Mouse (Mus musculus): ENCODE measurements around the gene Hcrt. TPM values are rescaled to one million over a fixed set of nuclear protein-coding genes. Genes with fewer than 3 reads are reported as not detected.
A peak's percentile ranks its signal among the peaks of the same experiment; 100 is the strongest.

The Hcrt gene
- polyA plus RNA-seq, 1 experiment from 2014 or later, result not detected

DNA sequence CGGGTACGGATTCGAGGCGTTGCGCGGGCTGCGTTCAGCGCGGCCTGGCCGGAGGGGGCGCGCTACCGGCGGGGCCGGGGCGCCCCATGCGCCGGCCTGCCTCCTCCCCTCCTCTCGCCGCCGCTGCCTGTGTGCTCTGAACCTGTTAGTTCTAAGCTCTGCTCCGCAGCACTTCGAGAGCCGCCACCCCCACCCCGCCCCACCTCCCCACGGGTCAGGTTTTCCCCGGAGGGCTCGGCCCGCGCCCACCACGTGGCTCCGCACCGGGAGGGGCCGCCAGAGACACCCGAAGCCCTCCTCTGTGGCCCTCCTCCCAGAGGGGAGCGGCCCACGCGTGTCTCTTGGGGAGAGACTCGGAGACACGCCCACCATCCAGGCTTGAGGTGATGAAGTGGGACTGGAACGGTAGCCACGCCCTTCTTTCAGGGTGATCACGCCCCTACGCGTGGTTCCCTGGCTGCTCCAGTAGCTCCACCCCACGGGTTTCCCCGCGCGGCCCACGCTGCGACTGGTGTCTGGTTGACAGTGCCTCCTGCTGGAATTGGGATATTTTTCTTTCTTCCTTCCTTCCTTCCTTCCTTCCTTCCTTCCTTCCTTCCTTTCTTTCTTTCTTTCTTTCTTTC is 3.0 kb downstream of the Hcrt start, which contains the start of gene Kcnh4:
Gene Kcnh4, minus strand, starts transcription at position 332 of the 623 bp plus-strand sequence.
- peaks cover 76% of the 10 kb centered on the region for H3K27me3 ChIP-seq (ENCODE audit: low read depth, poor library complexity, severe bottlenecking)
- H3K9me3 ChIP-seq (replicated peaks), result no peaks in the 10 kb centered on the region
- H3K36me3 ChIP-seq, result no peaks in the 10 kb centered on the region
- DNase-seq (ENCODE audit: low spot score), result peak; percentile 44
- WGBS, result under 1% methylated on average over 51 of the region's 51 CpGs
- peak within 1 kb of the TSS; percentile 46 for H3K4me3 ChIP-seq
- peaks cover 24% of the 10 kb centered on the region for H3K4me1 ChIP-seq
- H3K27ac ChIP-seq, result peak within 1 kb of the TSS; percentile 74; the same call in 1 of the 2 replicates

DNA sequence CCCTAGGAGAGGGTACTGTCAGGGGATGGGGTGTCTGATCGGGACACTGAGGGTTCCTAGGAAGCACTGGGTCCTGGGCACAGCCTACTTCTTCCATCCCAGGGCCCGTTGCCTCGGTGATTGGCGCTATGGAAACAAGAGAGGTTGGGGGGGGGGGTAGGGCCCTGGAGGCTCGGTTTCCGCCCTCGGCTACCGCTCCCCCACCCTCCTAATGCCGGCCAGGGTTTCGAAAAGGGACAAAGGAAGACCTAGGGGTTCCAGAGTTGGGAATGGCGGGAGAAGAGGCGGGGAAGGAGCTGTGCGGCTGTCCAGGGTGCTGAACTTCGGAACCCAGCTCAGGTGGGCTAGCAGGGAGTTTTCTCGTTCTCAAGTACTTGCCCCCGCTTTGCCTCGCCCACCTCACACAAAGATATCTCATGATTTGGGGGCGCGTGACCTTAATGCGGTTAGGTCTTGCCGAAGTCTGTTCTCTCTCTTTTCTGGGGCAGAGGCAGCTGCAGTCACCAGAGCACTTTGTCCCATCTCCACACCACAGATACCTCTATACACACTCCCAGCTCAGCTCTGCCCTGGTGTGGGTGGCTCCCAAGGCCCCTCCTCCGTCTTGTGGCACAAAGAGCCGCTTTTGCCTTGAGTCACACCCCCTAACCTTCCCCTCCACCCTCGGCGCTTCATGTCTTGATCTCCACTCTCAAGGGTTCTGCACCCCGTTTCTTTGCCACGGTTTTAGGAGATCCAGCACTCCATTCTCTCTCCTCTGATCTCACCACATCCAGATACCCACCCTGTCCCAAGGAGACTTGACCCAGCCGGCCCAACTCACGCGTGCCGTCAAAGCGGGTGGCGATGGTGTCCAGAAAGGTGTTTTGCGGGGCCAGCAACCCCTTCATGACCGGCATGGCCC is 3.8 kb downstream of the Hcrt start:
- H3K27ac ChIP-seq, result peak overlapping the region; percentile 74
- WGBS, result 2% methylated on average over 35 of the region's 35 CpGs
- DNase-seq (ENCODE audit: low spot score), result peak; percentile 89
- H3K4me1 ChIP-seq, result peaks cover 24% of the 10 kb centered on the region
- no peaks in the 10 kb centered on the region for H3K9me3 ChIP-seq (replicated peaks)
- peak overlapping the region; percentile 46 for H3K4me3 ChIP-seq
- no peaks in the 10 kb centered on the region for H3K36me3 ChIP-seq
- peaks cover 76% of the 10 kb centered on the region for H3K27me3 ChIP-seq (ENCODE audit: low read depth, poor library complexity, severe bottlenecking)

DNA sequence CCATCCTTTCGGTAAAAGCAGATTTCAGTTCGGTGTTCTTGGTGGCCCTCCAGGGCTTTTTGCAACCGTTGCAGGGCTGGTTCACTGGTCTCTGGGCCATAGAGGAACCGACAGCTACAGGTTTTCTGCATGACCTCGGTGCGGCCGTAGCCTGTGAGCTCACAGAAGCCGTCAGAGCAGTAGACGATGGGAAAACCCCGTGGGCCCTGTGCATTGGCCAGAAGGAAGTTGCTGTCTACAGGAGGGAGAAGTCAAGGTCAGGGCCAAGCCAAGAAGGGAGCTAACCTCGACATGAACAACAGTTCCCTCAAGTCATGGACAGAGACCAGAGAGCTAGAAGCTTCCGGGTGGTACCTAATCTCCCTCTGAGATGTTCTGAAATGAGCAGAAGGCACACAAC is 5.2 kb downstream of the Hcrt start:
- Histone ChIP-seq H3K36me3 (no peaks in the 10 kb centered on the region), H3K9me3 (replicated peaks) (no peaks in the 10 kb centered on the region), H3K4me3 (no peak overlapping the region), H3K27me3 (ENCODE audit: low read depth, poor library complexity, severe bottlenecking) (peaks cover 66% of the 10 kb centered on the region), H3K27ac (no peak overlapping the region), H3K4me1 (peaks cover 24% of the 10 kb centered on the region)
- no peak for DNase-seq (ENCODE audit: low spot score)
- 91% methylated on average over 12 of the region's 12 CpGs for WGBS

DNA sequence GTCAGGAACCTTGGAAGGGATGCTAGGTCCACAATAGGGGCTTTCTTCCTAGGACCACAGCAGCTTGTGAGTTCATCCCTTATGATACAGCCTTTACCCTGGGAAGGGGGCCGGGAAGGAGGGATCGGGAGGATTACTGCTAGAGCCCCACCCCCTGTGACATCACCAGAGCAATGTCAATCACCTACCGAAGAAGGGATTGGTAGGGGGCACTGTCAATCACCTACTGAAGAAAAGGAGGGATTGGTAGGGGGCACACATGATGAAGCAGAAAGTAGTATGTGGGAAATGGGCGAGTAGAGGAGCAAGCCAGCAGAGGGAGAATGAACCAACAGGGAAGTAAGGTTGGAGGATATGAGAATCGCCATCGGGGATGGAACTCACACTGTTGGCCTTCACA is 6.3 kb downstream of the Hcrt start:
- no peak overlapping the region for H3K4me3 ChIP-seq
- peaks cover 66% of the 10 kb centered on the region for H3K27me3 ChIP-seq (ENCODE audit: low read depth, poor library complexity, severe bottlenecking)
- no peaks in the 10 kb centered on the region for H3K36me3 ChIP-seq
- H3K27ac ChIP-seq, result no peak overlapping the region
- 74% methylated on average over 6 of the region's 6 CpGs for WGBS
- H3K4me1 ChIP-seq, result peaks cover 22% of the 10 kb centered on the region
- no peak for DNase-seq (ENCODE audit: low spot score)
- no peaks in the 10 kb centered on the region for H3K9me3 ChIP-seq (replicated peaks)

DNA sequence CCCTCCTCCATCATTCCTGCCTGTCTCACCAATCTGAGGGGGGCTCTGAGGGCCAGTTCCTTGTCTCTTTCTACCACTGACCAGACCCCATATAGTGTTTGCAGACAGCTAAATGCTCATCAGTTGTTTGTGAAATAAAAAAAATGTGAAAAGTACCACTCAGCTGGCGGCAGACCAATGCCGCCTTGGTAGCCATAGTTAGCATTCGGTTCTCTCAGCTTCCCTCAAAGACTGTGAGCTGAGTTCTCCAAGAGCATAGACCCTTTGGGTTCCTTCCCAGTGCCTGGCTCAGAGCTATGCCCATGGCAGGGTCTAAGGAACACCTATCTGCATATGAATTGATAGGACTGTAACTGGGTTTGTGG is 8.1 kb downstream of the Hcrt start:
- 92% methylated on average over 3 of the region's 3 CpGs for WGBS
- Histone ChIP-seq H3K4me1 (peaks cover 16% of the 10 kb centered on the region), H3K36me3 (no peaks in the 10 kb centered on the region), H3K9me3 (replicated peaks) (no peaks in the 10 kb centered on the region), H3K27ac (no peak overlapping the region), H3K27me3 (ENCODE audit: low read depth, poor library complexity, severe bottlenecking) (peaks cover 61% of the 10 kb centered on the region), H3K4me3 (no peak overlapping the region)
- no peak for DNase-seq (ENCODE audit: low spot score)

DNA sequence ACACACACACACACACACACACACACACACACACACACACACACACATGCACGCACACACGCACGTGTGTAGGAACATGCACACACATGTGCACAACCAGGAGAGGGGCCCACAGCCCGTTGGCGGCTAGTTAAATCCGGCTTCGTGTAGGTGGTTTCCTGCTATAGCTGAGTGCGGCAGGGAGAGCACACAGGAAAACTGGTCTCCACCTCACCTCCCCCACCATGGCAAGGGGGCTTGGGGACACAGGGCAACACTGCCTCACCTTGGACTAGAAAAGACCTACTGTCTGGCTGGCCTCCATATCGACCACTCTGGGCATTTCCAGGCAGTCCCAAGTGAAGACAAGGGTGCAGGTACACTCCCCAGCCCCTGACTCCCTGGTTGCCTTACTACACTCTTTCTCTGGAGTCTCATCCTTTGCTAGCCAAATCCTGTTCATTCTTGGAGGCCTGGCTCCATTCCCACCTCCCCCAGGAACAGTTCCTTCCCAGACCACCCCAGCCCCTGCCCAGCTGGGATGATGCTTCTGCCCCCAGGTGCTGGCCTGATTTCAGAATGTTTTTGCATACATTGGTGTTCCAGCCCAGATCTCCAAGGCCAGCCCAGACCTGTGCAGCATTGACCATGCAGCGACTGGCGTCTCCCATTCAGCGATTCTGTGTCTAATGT is 8.6 kb downstream of the Hcrt start:
- Histone ChIP-seq H3K4me3 (no peak overlapping the region), H3K4me1 (peaks cover 10% of the 10 kb centered on the region), H3K27ac (no peak overlapping the region), H3K27me3 (ENCODE audit: low read depth, poor library complexity, severe bottlenecking) (peaks cover 61% of the 10 kb centered on the region), H3K9me3 (replicated peaks) (no peaks in the 10 kb centered on the region), H3K36me3 (no peaks in the 10 kb centered on the region)
- DNase-seq (ENCODE audit: low spot score), result no peak
- WGBS, result 84% methylated on average over 12 of the region's 12 CpGs

DNA sequence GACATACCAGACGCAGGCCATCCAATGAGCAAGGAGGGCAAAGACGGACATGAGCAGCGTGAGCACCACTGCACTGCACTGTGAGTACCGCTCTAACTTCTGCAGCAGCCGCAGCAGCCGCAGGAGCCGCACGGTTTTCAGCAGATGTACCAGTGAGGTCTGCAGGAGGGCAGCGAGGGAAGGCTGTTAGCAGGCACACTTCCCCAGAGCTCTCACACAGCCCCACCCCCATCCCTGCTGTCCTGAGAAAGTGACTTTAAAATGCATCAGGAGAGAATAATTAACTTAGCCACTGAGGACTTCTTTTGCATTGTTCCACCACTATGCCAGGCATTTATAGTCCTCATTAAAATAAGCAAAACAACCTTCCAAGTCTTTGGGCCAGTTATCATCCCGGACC is 10.4 kb downstream of the Hcrt start:
- H3K27ac ChIP-seq, result no peak overlapping the region
- WGBS, result 30% methylated on average over 10 of the region's 10 CpGs
- peaks cover 60% of the 10 kb centered on the region for H3K27me3 ChIP-seq (ENCODE audit: low read depth, poor library complexity, severe bottlenecking)
- H3K4me3 ChIP-seq, result no peak overlapping the region
- no peak for DNase-seq (ENCODE audit: low spot score)
- H3K36me3 ChIP-seq, result no peaks in the 10 kb centered on the region
- H3K4me1 ChIP-seq, result peaks cover 4% of the 10 kb centered on the region; the same call in 1 of the 2 replicates
- no peaks in the 10 kb centered on the region for H3K9me3 ChIP-seq (replicated peaks)

DNA sequence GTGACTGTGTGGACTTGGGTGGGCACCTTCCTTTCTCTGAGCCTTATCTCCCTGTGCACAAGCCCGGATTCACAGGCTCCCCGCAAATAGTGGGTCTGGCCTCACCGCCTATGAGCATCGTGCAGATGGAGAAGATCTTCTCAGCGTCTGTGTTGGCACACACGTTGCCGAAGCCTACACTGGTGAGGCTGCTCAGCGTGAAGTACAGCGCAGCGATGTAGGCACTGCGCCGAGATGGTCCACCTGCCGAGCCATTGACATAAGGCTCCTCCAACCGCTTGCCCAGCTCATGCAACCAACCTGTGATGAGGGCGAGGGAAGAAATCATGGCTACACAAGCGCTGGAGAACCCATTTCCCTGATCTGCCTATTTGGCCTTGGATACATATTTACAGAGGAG is 12.6 kb downstream of the Hcrt start:
- Histone ChIP-seq H3K9me3 (replicated peaks) (no peaks in the 10 kb centered on the region), H3K4me3 (no peak overlapping the region), H3K4me1 (peaks cover 4% of the 10 kb centered on the region; the same call in 1 of the 2 replicates), H3K27me3 (ENCODE audit: low read depth, poor library complexity, severe bottlenecking) (peaks cover 56% of the 10 kb centered on the region), H3K36me3 (no peaks in the 10 kb centered on the region), H3K27ac (no peak overlapping the region)
- DNase-seq (ENCODE audit: low spot score), result no peak
- 89% methylated on average over 16 of the region's 16 CpGs for WGBS

DNA sequence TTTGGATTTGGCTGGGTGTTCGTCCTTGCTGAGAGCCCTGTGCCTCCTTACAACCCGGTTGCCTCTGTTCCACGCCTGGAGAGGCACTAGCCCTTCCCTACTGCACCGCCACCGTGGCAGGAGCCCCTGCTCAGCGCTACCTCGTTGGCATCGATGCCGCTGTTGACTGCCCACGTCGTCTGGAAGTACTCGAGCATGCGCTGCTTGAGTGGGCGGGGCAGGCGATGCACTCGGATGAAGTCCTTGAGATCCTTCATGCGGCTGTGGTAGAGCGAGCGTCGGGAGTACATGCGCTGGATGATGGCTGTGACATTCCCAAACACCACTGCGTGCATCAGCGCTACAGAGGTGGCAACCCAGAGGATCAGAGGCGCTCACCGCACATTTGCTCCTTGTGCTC is 13.3 kb downstream of the Hcrt start:
- 45% methylated on average over 25 of the region's 25 CpGs for WGBS
- Histone ChIP-seq H3K9me3 (replicated peaks) (no peaks in the 10 kb centered on the region), H3K27ac (no peak overlapping the region), H3K36me3 (no peaks in the 10 kb centered on the region), H3K27me3 (ENCODE audit: low read depth, poor library complexity, severe bottlenecking) (peaks cover 52% of the 10 kb centered on the region), H3K4me1 (peaks cover 4% of the 10 kb centered on the region; the same call in 1 of the 2 replicates), H3K4me3 (no peak overlapping the region)
- DNase-seq (ENCODE audit: low spot score), result no peak

DNA sequence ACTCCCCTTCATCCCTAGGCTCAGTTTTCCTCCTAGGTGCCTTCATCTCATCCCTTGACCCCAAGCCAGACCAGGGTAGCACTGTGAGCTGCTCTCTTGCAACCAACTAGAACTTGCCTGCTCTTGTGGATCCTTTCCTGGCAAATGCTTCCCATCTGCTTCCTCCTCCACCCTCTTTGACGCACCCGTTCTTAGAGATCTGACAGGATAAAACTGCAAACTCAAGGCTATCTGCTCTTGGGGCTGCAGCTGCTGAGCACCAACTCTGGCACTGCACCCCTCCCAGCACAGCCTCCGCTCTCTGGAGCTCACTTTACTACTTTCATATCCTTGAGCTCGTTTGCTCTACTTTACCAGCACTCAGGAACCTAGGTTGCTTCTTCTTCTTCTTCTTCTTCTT is 14.1 kb downstream of the Hcrt start:
- no peak overlapping the region for H3K27ac ChIP-seq
- H3K27me3 ChIP-seq (ENCODE audit: low read depth, poor library complexity, severe bottlenecking), result peaks cover 52% of the 10 kb centered on the region
- no peak overlapping the region for H3K4me3 ChIP-seq
- no peaks in the 10 kb centered on the region for H3K36me3 ChIP-seq
- DNase-seq (ENCODE audit: low spot score), result no peak
- peaks cover 4% of the 10 kb centered on the region; the same call in 1 of the 2 replicates for H3K4me1 ChIP-seq
- WGBS, result 83% methylated on average over 4 of the region's 4 CpGs
- H3K9me3 ChIP-seq (replicated peaks), result no peaks in the 10 kb centered on the region

DNA sequence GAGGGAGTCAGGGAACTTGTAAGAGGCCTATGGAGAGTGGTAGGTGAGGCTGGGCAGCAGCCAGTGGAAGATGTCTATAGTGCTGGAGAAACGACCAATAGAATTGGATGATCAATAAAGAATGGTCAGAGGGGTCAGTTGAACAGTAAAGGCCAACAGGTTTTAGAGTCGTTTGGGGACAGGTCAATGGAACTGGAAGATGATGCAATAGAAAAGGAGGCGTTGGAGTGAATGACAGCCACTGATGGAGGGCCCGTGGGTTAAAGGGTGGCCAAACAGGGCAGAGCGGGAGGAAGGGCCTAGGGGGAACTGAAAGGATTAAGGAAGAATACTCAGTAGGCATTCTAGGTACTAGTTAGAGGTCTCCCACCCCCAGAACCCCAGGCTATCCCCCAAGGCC is 15.6 kb downstream of the Hcrt start:
- 87% methylated on average over 5 of the region's 5 CpGs for WGBS
- no peak for DNase-seq (ENCODE audit: low spot score)
- Histone ChIP-seq H3K27me3 (ENCODE audit: low read depth, poor library complexity, severe bottlenecking) (peaks cover 48% of the 10 kb centered on the region), H3K36me3 (no peaks in the 10 kb centered on the region), H3K27ac (no peak overlapping the region), H3K4me3 (no peak overlapping the region), H3K4me1 (no peaks in the 10 kb centered on the region; the same call in 1 of the 2 replicates), H3K9me3 (replicated peaks) (no peaks in the 10 kb centered on the region)

DNA sequence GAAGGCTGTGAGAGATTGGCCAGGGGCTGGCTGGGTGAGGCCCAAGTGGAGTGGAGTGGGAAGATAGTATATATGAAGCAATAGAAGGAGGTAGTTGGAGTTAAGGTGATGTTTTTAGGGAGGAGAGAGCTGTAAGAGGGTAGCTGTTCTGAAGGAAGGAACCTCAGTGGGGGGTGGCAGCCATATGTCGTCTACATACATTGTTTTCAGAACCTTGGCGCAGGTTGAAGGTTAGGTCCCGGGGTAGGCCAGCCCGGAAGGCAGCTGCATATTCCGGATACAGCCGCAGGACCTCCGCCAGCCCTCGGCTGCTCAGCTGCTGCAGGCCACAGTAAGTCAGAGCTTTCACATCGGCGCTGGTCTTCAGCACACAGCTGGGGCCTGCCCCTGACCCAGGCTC is 16.2 kb downstream of the Hcrt start:
- peaks cover 43% of the 10 kb centered on the region for H3K27me3 ChIP-seq (ENCODE audit: low read depth, poor library complexity, severe bottlenecking)
- DNase-seq (ENCODE audit: low spot score), result no peak
- no peak overlapping the region for H3K4me3 ChIP-seq
- WGBS, result 86% methylated on average over 10 of the region's 10 CpGs
- no peaks in the 10 kb centered on the region for H3K36me3 ChIP-seq
- no peaks in the 10 kb centered on the region; the same call in 1 of the 2 replicates for H3K4me1 ChIP-seq
- no peak overlapping the region for H3K27ac ChIP-seq
- H3K9me3 ChIP-seq (replicated peaks), result no peaks in the 10 kb centered on the region

DNA sequence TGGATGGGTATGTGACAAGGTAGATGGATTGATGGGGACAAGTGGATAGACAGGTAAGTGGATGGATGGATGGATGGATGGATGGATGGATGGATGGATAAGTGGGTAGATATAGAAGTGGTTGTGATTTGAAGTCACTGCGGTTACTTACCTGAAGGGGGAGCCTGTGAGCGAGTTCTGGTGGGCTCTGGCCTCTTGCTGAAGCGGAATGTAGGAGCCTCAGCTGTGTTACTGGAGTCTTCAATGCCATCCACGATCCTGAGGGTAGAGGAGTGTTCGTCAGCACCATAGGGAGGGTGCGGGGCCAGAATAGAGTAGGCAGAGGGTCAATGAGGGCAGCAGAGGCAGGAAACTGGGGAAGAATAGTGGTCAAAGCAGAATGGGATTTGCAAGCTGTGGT is 17.6 kb downstream of the Hcrt start:
- DNase-seq (ENCODE audit: low spot score), result no peak
- H3K27me3 ChIP-seq (ENCODE audit: low read depth, poor library complexity, severe bottlenecking), result peaks cover 33% of the 10 kb centered on the region

More for the DNA sequence above, 17.6 kb downstream of the Hcrt start:
- no peak overlapping the region for H3K27ac ChIP-seq
- H3K9me3 ChIP-seq (replicated peaks), result no peaks in the 10 kb centered on the region
- H3K36me3 ChIP-seq, result no peaks in the 10 kb centered on the region
- H3K4me1 ChIP-seq, result no peaks in the 10 kb centered on the region; the same call in 1 of the 2 replicates
- no peak overlapping the region for H3K4me3 ChIP-seq
- WGBS, result 18% methylated on average over 6 of the region's 6 CpGs

Measured in limb, embryonic 10.5 days (tissue).